Mouse (Mus musculus) thymus, adult 2 months (tissue): ENCODE data around the gene Cop1.

Experiments used
- CTCF ChIP-seq: fragments of 200-500 bp; IDR thresholded peaks from 2 replicates; pipeline ENCODE4 v1.5.1; 2012; ENCODE audit warnings: mild to moderate bottlenecking, control low read depth, low read length, moderate library complexity, borderline replicate concordance; ENCODE audit not compliant: control insufficient read depth, poor library complexity, insufficient read depth; ENCODE audit errors: extremely low read depth
- POLR2A ChIP-seq: fragments of 200-500 bp; IDR thresholded peaks from 2 replicates; pipeline ENCODE4 v1.6.1; 2012; ENCODE audit warnings: mild to moderate bottlenecking, low read length, control low read depth, moderate library complexity; ENCODE audit not compliant: control insufficient read depth, poor library complexity, insufficient read depth; ENCODE audit errors: extremely low read depth

DNA sequence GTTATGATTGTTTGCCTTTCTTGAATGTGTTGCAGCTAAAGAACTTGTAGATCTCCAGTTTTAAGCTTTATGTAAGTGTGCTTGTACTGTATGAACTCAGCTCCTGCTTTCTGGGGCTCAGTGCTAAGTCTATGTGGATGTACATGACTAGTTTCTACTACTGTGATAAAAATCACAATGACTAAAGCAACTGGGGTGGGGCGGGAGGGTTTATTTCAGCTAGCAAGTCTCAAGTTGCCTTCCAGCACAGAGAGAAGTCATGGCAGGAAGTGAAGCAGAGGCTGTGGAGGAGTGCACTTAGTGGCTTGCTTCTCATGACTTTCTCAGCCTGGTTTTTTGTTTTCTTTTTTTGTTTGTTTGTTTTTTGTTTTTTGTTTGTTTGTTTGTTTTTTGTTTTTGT lies 24.4 kb downstream of the Cop1 start:
- TF ChIP-seq POLR2A (no peak), CTCF (no peak)
